In the genomic region with DNA sequence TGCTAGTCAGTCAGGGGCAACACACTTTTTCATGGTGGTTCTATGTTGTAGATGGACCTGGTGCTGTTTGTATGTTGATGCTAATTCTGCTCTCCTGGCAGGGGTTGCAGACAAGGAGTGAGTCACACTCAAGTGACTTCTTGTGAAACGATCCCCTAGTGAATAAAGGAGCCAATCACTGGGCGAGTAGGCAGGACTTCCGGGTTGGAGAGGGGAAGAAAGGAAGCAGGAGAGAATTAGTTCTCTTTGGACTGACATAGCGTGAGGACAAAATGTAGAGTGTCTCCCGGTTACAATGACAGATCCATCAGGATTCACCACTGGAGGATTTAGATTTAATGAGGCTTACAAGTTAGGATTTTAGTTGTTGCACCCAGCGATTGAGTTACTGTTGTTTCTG, we compare ENCODE assay signal across 11 mouse cellular contexts. TPM values are rescaled to one million over a fixed set of nuclear protein-coding genes. Genes with fewer than 3 reads are reported as not detected.
DNase-seq lines count a peak whose midpoint lies in the region; ATAC-seq lines count a peak whose summit lies in the region.
"Had no signal": no experiment of that assay in that cellular context is flagged by ENCODE, and none has a peak within 500 bp of the region (broad histone marks: within the 10 kb centered on the region; RNA-seq: fewer than 3 reads in every experiment).

No protein-coding gene starts in this region.

- H3K36me3 ChIP-seq in heart, embryonic 14.5 days (ENCODE audit: control insufficient read depth, insufficient read depth, low read length) = peaks cover 7% of the 10 kb centered on the region
- H3K36me3 ChIP-seq: lung, embryonic 15.5 days; stomach, embryonic 15.5 days had no signal

- peak overlapping the region; percentile 16 to 98; a peak in 2 of 4 replicates for H3K27ac ChIP-seq in heart, embryonic 14.5 days (replicated peaks in 1 of 2; ENCODE audit: control insufficient read depth in 1 of 2, insufficient read depth in 1 of 2, low read depth in 2 of 2, low read length in 2 of 2)
- H3K27ac ChIP-seq: lung, embryonic 15.5 days; neural tube, embryonic 15.5 days; stomach, embryonic 15.5 days had no signal

- WGBS in heart, embryonic 14.5 days = 64% methylated on average over 6 of the region's 6 CpGs

- no peaks in the 10 kb centered on the region for H3K9me3 ChIP-seq in heart, embryonic 14.5 days (ENCODE audit: control insufficient read depth, low read length)
- H3K9me3 ChIP-seq: lung, embryonic 15.5 days; neural tube, embryonic 15.5 days; stomach, embryonic 15.5 days had no signal

- DNase-seq in layer of hippocampus, adult 9-11 months = peak; percentile 59
- DNase-seq in layer of hippocampus, adult 11-12 months (ENCODE audit: low spot score) = no peak
- peak; percentile 48 to 51 for DNase-seq in adrenal gland, postnatal 36 days
- DNase-seq in monocyte, adult 2 months (ENCODE audit: low read depth in 1 of 2, low spot score in 2 of 2) = peak; percentile 58 to 63
- no peak for DNase-seq in layer of hippocampus, postnatal 10 days (ENCODE audit: low spot score in 2 of 2)
- DNase-seq in yolk sac, embryonic 10.5 days (ENCODE audit: low spot score) = no peak

- peaks cover 22 to 38% of the 10 kb centered on the region in 2 experiments for H3K4me1 ChIP-seq in heart, embryonic 14.5 days (ENCODE audit: control insufficient read depth in 2 of 2, insufficient read depth in 2 of 2, low read length in 2 of 2)

- ATAC-seq in heart, embryonic 14.5 days (ENCODE audit: insufficient number of reproducible peaks, insufficient read depth, low FRiP score, low read depth) = no peak
- ATAC-seq in erythroblast, adult 5-6 weeks (replicated peaks; ENCODE audit: low FRiP score, poor library complexity, severe bottlenecking) = no peak

- H3K4me3 ChIP-seq in heart, embryonic 14.5 days (ENCODE audit: control insufficient read depth in 1 of 2, insufficient read depth in 1 of 2, low read depth in 1 of 2, low read length in 2 of 2) = no peak overlapping the region
- H3K4me3 ChIP-seq: lung, embryonic 15.5 days; neural tube, embryonic 15.5 days; stomach, embryonic 15.5 days had no signal

- H3K27me3 ChIP-seq in heart, embryonic 14.5 days (ENCODE audit: control insufficient read depth, insufficient read depth, low read length) = no peaks in the 10 kb centered on the region
- H3K27me3 ChIP-seq: lung, embryonic 15.5 days; neural tube, embryonic 15.5 days; stomach, embryonic 15.5 days had no signal

- no peak overlapping the region for H3K4me2 ChIP-seq in heart, embryonic 14.5 days (ENCODE audit: low read length)
- H3K4me2 ChIP-seq: lung, embryonic 15.5 days; neural tube, embryonic 15.5 days; stomach, embryonic 15.5 days had no signal

- no peak overlapping the region for H3K9ac ChIP-seq in heart, embryonic 14.5 days (ENCODE audit: low read length)
- H3K9ac ChIP-seq: lung, embryonic 15.5 days; neural tube, embryonic 15.5 days; stomach, embryonic 15.5 days had no signal

RNA-seq across cellular contexts. Expression of gene Haus8, which starts 37.7 kb away (rescaled TPM):
- 10 to 100 TPM; 13.5 to 16.5 TPM for total RNA-seq in adrenal gland, postnatal 36 days (2021)
- 134 and 144 TPM in 2 replicates for polyA plus RNA-seq in heart, embryonic 14.5 days (2014; fragmentation: Nextera tagmentation; extraction: Ambion mirVana)
- 10 to 100 TPM; 19.0 to 22.3 TPM for total RNA-seq in layer of hippocampus, postnatal 10 days (2021)
- 10.8 and 12.7 TPM in 2 replicates for total RNA-seq in erythroblast, adult 5-6 weeks (2015; ENCODE audit: low replicate concordance)
- 20.8 and 32.6 TPM in 2 replicates for total RNA-seq in erythroblast, adult 5-6 weeks (2017; ENCODE audit: low replicate concordance)

RNA-seq across cellular contexts. Expression of gene Myo9b, which starts 37.9 kb away (rescaled TPM):
- total RNA-seq in adrenal gland, postnatal 36 days (2021) = 10 to 100 TPM; 32.0 to 41.0 TPM
- 16.8 and 17.9 TPM in 2 replicates for polyA plus RNA-seq in heart, embryonic 14.5 days (2014; fragmentation: Nextera tagmentation; extraction: Ambion mirVana)
- 10 to 100 TPM; 33.2 to 36.6 TPM for total RNA-seq in layer of hippocampus, postnatal 10 days (2021)
- 8.1 and 13.6 TPM in 2 replicates for total RNA-seq in erythroblast, adult 5-6 weeks (2015; ENCODE audit: low replicate concordance)
- total RNA-seq in erythroblast, adult 5-6 weeks (2017; ENCODE audit: low replicate concordance) = 14.5 and 22.6 TPM in 2 replicates

RNA-seq across cellular contexts. Expression of gene Use1, which starts 56.2 kb away (rescaled TPM):
- 100 to 1,000 TPM; 192 to 200 TPM for total RNA-seq in adrenal gland, postnatal 36 days (2021)
- 87.1 and 95.4 TPM in 2 replicates for polyA plus RNA-seq in heart, embryonic 14.5 days (2014; fragmentation: Nextera tagmentation; extraction: Ambion mirVana)
- 100 to 1,000 TPM in 1 of 2 experiments, 10 to 100 TPM in 1; 97.9 to 108 TPM for total RNA-seq in layer of hippocampus, postnatal 10 days (2021)
- total RNA-seq in erythroblast, adult 5-6 weeks (2015; ENCODE audit: low replicate concordance) = 35.2 and 37.4 TPM in 2 replicates
- total RNA-seq in erythroblast, adult 5-6 weeks (2017; ENCODE audit: low replicate concordance) = 34.8 and 38.3 TPM in 2 replicates

Comparison
In these comparisons a context has a peak if more than half of its experiments do, and no peak if none do; other contexts are left out.
1. DNase-seq: peak in layer of hippocampus, adult 9-11 months (single experiment), adrenal gland, postnatal 36 days (2 of 2) and monocyte, adult 2 months (2 of 2); none in layer of hippocampus, adult 11-12 months (single experiment), layer of hippocampus, postnatal 10 days (0 of 2) and yolk sac, embryonic 10.5 days (single experiment).